Mouse (Mus musculus) ES-Bruce4 (cell line): Measurements from ENCODE around the gene Tvp23a. TPM values are rescaled to one million over a fixed set of nuclear protein-coding genes. Genes with fewer than 3 reads are reported as not detected.

ENCODE experiments used
- H3K27ac ChIP-seq: 2 replicates; pipeline ENCODE4 v1.5.1; 2012; ENCODE audit warnings: low read length, inconsistent platforms; ENCODE audit not compliant: insufficient read depth
- H3K27me3 ChIP-seq: 2 replicates; pipeline ENCODE4 v1.6.1; 2012; ENCODE audit warnings: mild to moderate bottlenecking, low read length, inconsistent platforms; ENCODE audit not compliant: control insufficient read depth, poor library complexity, insufficient read depth, severe bottlenecking
- H3K36me3 ChIP-seq: 2 replicates; pipeline ENCODE4 v1.6.1; 2012; ENCODE audit warnings: inconsistent platforms, mild to moderate bottlenecking, low read length, moderate library complexity; ENCODE audit not compliant: control insufficient read depth, poor library complexity, insufficient read depth, severe bottlenecking
- H3K4me1 ChIP-seq: one replicate; pipeline ENCODE4 v1.8.1; 2011; ENCODE audit warnings: low read length; ENCODE audit not compliant: control insufficient read depth, insufficient read depth
- H3K4me3 ChIP-seq: 2 replicates; pipeline ENCODE4 v1.5.1; 2011; ENCODE audit warnings: low read depth, mild to moderate bottlenecking, low read length
- H3K9ac ChIP-seq: 2 replicates; pipeline ENCODE4 v1.6.1; 2012; ENCODE audit warnings: low read depth, mild to moderate bottlenecking, inconsistent platforms; ENCODE audit not compliant: poor library complexity, severe bottlenecking
- H3K9me3 ChIP-seq: replicated peaks from 2 replicates; pipeline ENCODE4 v1.6.1; 2012; ENCODE audit warnings: mild to moderate bottlenecking, low read length, inconsistent platforms; ENCODE audit not compliant: control insufficient read depth, poor library complexity, insufficient read depth, severe bottlenecking
- CTCF ChIP-seq: IDR thresholded peaks from one replicate; pipeline ENCODE4 v1.8.1; 2011; ENCODE audit warnings: low read depth, low read length
- EP300 ChIP-seq: IDR thresholded peaks from 2 replicates; pipeline ENCODE4 v1.6.1; 2011; ENCODE audit warnings: low read depth, low read length; ENCODE audit not compliant: insufficient read depth
- POLR2A ChIP-seq: IDR thresholded peaks from one replicate; pipeline ENCODE4 v1.8.1; 2011; ENCODE audit warnings: low read length; ENCODE audit not compliant: insufficient read depth
- polyA plus RNA-seq: library from polyadenylated mRNA; stranded (reverse); fragments of >200 nt; gene quantifications from 2 replicates; pipeline ENCODE4 v1.2.4, GENCODE M21; 2011; ENCODE audit warnings: low read depth; ENCODE audit not compliant: missing spikeins, insufficient read depth, insufficient read length

The Tvp23a gene
- polyA plus RNA-seq, 1 experiment = 1.8 TPM

DNA sequence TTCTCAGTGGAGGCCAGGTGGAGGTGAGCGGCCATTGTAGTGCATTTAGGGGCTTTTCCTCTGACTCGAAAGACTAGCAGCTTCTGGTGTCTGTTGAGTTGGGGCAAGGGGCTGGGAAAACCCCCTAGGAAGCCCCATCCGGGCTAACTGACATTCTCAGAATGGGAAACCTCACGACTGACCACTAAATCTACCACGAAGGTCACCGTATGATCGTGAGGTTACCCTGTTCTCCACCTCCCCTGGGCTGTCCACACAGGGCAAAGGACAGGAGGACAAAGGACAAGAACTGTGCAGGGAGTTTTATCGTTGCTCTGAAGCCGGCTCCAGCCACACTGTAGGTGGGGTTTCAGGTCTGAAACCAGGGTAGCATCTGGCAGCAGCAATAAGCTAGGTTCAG, 1.8 kb upstream of the Tvp23a start:
- no peak for TF ChIP-seq CTCF
- TF ChIP-seq POLR2A = no peak
- TF ChIP-seq EP300 = no peak
- Histone ChIP-seq H3K9ac (no peak overlapping the region), H3K4me1 (no peaks in the 10 kb centered on the region), H3K9me3 (no peaks in the 10 kb centered on the region), H3K27me3 (no peaks in the 10 kb centered on the region), H3K27ac (no peak overlapping the region), H3K36me3 (no peaks in the 10 kb centered on the region), H3K4me3 (no peak overlapping the region)

DNA sequence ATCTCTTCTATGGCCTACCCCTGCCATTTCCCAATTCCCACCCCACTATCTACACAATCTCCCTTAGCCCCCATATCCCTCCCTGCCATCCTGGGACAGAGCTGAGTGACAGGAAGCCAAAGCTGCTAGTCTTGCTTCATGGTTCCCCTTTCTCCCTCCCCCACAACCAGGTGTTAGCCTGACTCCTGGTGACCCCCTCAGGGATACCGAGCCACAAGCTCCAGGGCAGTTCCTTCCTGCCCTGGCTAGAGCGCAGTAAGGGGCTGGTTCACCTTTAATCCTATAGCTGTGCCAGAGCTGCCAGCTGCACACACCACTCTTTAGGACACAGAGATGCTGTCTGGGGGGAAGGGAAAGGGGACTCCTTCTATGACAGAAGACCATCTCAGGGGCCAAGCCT, 619 bp upstream of the Tvp23a start:
- H3K4me3 ChIP-seq = peak overlapping the region; percentile 62
- no peaks in the 10 kb centered on the region for H3K36me3 ChIP-seq
- H3K4me1 ChIP-seq = no peaks in the 10 kb centered on the region
- no peak for TF ChIP-seq POLR2A
- TF ChIP-seq CTCF = no peak
- no peak for TF ChIP-seq EP300
- H3K9me3 ChIP-seq = no peaks in the 10 kb centered on the region
- no peaks in the 10 kb centered on the region for H3K27me3 ChIP-seq
- no peak overlapping the region for H3K27ac ChIP-seq
- H3K9ac ChIP-seq = peak overlapping the region; percentile 19; the same call in 1 of the 2 replicates

DNA sequence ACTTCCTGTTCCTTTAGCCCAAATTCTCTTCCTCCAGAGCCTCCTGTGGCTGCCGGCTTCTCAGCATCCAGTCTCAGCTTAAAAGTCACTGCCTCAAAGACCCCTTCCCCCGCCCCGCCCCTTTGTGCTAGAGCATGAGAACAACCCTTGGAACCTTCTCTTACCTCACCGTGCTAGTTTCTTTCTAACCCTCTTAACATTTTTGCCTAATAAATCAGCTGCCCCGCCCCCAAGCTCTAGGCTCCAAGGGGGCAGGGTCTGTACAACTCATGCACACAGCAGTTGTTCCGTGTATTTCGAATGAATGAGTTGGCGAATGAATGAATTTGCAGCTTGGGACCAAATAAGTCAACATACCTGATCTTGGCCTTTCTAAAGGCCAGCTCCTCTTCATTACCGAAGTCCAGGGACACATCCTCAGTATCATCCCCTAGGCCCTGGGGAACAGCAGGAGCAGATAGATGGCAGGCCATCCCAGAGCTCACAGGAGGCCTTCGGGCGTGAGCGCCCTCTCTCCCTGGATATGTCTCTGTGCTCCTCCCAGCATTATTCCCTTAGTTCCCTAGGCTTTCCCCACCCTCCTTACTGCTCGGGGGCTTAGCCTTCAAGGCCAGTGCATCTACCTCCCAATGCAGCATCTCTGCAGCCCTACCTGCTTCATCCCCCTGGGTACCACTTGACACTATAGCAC, 444 bp downstream of the Tvp23a start:
- Histone ChIP-seq H3K27me3 (no peaks in the 10 kb centered on the region), H3K9me3 (no peaks in the 10 kb centered on the region), H3K27ac (0 out of 2 replicates have a peak overlapping the region, but pooled peaks have one; percentile 3), H3K4me3 (peak overlapping the region; percentile 60), H3K36me3 (no peaks in the 10 kb centered on the region), H3K9ac (no peak overlapping the region), H3K4me1 (no peaks in the 10 kb centered on the region)
- TF ChIP-seq EP300 = no peak
- no peak for TF ChIP-seq CTCF
- TF ChIP-seq POLR2A = no peak

DNA sequence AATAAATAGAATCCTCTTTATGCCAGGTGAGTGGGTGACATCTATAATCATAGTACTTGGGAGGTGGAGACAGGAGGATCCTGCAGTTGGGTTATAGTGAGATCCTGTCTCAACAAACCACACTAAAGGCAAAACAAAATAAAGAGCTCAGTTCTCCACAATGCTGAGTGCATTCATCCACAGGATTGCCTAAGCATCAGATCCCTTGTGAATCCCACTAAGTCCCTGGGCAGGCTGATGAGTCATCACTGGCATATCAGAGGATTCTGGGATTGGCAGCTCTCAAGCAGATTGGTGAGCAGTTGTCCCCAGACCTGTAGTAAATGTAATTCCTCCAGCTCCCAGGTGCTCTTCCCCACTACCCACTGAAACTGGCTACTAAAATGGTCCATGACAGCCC, 3.4 kb downstream of the Tvp23a start:
- TF ChIP-seq POLR2A = no peak
- no peak for TF ChIP-seq CTCF
- no peak for TF ChIP-seq EP300
- Histone ChIP-seq H3K36me3 (no peaks in the 10 kb centered on the region), H3K27me3 (no peaks in the 10 kb centered on the region), H3K4me3 (no peak overlapping the region), H3K4me1 (no peaks in the 10 kb centered on the region), H3K9me3 (no peaks in the 10 kb centered on the region), H3K27ac (no peak overlapping the region), H3K9ac (no peak overlapping the region)

DNA sequence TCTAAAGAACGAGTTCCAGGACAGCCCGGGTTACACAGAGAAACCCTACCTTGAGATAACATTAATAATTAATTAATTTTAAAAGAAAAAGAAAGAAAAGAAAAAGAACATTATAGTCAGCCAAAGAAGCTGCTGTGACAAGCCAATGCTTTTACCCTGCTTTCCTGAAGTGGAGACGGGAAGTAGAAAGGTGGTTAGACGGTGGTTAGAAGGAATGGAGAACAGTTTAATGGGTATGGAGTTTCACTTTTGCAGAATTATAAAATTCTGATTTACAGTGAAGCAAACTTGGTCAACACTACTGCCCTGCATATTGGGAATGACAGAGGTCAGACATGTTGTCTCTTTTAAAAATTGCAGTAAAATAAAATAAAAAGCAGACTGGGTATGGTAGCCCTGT, 5.4 kb downstream of the Tvp23a start:
- no peak overlapping the region for H3K9ac ChIP-seq
- no peaks in the 10 kb centered on the region for H3K9me3 ChIP-seq
- TF ChIP-seq CTCF (no peak), EP300 (no peak), POLR2A (no peak)
- H3K27ac ChIP-seq = no peak overlapping the region
- no peaks in the 10 kb centered on the region for H3K4me1 ChIP-seq
- no peaks in the 10 kb centered on the region for H3K27me3 ChIP-seq
- no peak overlapping the region for H3K4me3 ChIP-seq
- no peaks in the 10 kb centered on the region for H3K36me3 ChIP-seq

- Histone ChIP-seq H3K9ac (no peak overlapping the region), H3K9me3 (no peaks in the 10 kb centered on the region), H3K4me1 (no peaks in the 10 kb centered on the region), H3K27me3 (no peaks in the 10 kb centered on the region), H3K36me3 (no peaks in the 10 kb centered on the region), H3K4me3 (no peak overlapping the region), H3K27ac (no peak overlapping the region)
- TF ChIP-seq POLR2A = no peak
- no peak for TF ChIP-seq EP300
- TF ChIP-seq CTCF = no peak
These were observed 5.8 kb downstream of the Tvp23a start for GRCm38 (mm10) chr16:10441328-10441727.
